Mouse (Mus musculus): ENCODE data around the gene Icosl. TPM values are rescaled to one million over a fixed set of nuclear protein-coding genes. Genes with fewer than 3 reads are reported as not detected.
"Not testable (repeated sequence)": the region's sequence is repeated elsewhere in the genome, so short reads cannot be mapped to it uniquely, and the experiment has no call there.

Icosl gene
- polyA plus RNA-seq, 1 experiment from 2014 or later = 4.9 TPM

DNA sequence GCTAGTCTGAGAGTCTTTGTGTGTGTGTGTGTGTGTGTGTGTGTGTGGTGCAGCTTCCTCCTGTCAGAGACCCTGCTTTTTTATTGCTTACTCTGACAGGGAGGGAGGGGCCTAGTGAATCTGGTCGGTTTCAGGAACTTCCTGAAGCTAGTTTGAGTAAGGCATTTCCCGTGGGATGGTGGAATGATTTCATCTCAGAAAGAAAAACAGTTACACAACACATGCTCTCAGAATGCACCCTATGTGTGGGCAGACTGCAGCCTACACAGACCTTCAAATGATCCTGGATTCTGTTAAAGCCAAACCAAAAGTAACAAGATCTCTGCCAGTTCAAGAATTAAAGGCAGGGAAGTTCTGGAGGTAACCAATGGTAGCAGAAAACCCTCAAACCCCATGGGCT is 46.1 kb downstream of the Icosl start:
- H3K9ac ChIP-seq (ENCODE audit: low read depth, low read length) = no peak overlapping the region
- H3K9me3 ChIP-seq (ENCODE audit: control insufficient read depth, low read length) = 0 out of 2 replicates have a peak, but pooled peaks cover 5% of the 10 kb centered on the region
- H3K4me2 ChIP-seq (ENCODE audit: low read depth, low read length) = no peak overlapping the region
- no peaks in the 10 kb centered on the region for H3K27me3 ChIP-seq (replicated peaks; ENCODE audit: control insufficient read depth, insufficient read depth, low read length)
- H3K27ac ChIP-seq (replicated peaks; ENCODE audit: low read depth, low read length) = no peak overlapping the region
- no peaks in the 10 kb centered on the region for H3K36me3 ChIP-seq (ENCODE audit: control insufficient read depth, insufficient read depth, low read length)
- 71% methylated on average over 2 of the region's 2 CpGs for WGBS
- no peak for ATAC-seq (ENCODE audit: low read depth)
- H3K4me3 ChIP-seq (ENCODE audit: low read depth, low read length) = no peak overlapping the region
- 0 out of 2 replicates have a peak, but pooled peaks cover 3% of the 10 kb centered on the region for H3K4me1 ChIP-seq (ENCODE audit: control insufficient read depth, insufficient read depth, low read length)
- DNase-seq (ENCODE audit: low spot score) = no peak

DNA sequence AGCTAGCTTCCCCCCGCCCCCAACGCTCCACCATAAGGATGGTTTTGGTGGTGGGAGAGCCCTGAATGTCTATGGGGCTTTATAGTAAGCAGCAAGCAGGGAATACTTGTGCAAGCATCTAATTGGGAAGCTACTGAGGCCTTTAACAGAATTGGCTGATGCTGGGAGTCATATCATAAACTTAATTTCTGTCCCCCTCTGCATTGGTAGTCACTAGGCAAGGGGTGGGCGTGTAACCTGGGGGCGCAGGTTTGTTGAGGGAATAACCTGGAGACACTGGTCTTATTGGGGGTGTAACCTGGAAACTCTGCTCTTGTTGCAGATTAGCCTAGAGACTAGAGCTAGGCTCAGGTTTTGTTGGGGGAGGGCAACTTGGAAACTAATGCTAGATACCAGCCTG is 50.3 kb downstream of the Icosl start:
- no peak overlapping the region for H3K4me3 ChIP-seq (ENCODE audit: low read depth, low read length)
- H3K27me3 ChIP-seq (replicated peaks; ENCODE audit: control insufficient read depth, insufficient read depth, low read length) = no peaks in the 10 kb centered on the region
- no peaks in the 10 kb centered on the region for H3K36me3 ChIP-seq (ENCODE audit: control insufficient read depth, insufficient read depth, low read length)
- 93% methylated on average over 4 of the region's 4 CpGs for WGBS
- no peak overlapping the region for H3K4me2 ChIP-seq (ENCODE audit: low read depth, low read length)
- H3K9ac ChIP-seq (ENCODE audit: low read depth, low read length) = no peak overlapping the region
- no peak overlapping the region for H3K27ac ChIP-seq (replicated peaks; ENCODE audit: low read depth, low read length)
- H3K4me1 ChIP-seq (ENCODE audit: control insufficient read depth, insufficient read depth, low read length) = 0 out of 2 replicates have a peak, but pooled peaks cover 3% of the 10 kb centered on the region
- no peaks in the 10 kb centered on the region for H3K9me3 ChIP-seq (ENCODE audit: control insufficient read depth, low read length)
- DNase-seq (ENCODE audit: low spot score) (no peak), ATAC-seq (ENCODE audit: low read depth) (no peak)

DNA sequence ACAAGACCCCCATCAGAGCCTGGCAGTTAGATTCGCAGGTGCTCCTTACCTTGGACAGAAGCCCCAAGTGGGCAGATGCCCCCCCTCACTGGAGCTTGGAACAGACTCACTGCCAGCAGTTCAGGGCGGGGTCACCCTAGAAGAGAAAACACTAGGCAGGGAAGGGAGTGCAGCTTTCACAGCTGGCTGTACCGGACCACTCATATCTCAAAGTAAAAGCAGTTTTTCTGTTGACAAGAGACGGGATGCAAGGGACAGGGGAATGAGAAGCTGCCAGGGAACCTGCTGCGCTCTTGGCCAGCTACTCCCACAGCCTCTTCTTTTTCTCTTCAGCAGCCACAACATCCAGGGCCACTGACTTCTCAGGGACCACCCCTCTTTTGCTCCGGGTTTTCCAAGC is 55.0 kb downstream of the Icosl start:
- H3K4me3 ChIP-seq (ENCODE audit: low read depth, low read length); H3K27ac ChIP-seq (replicated peaks; ENCODE audit: low read depth, low read length); H3K4me2 ChIP-seq (ENCODE audit: low read depth, low read length); H3K9ac ChIP-seq (ENCODE audit: low read depth, low read length); H3K36me3 ChIP-seq (ENCODE audit: control insufficient read depth, insufficient read depth, low read length); DNase-seq (ENCODE audit: low spot score); H3K4me1 ChIP-seq (ENCODE audit: control insufficient read depth, insufficient read depth, low read length); ATAC-seq (ENCODE audit: low read depth); H3K27me3 ChIP-seq (replicated peaks; ENCODE audit: control insufficient read depth, insufficient read depth, low read length); H3K9me3 ChIP-seq (ENCODE audit: control insufficient read depth, low read length): not testable (repeated sequence)
- 54% methylated on average over 6 of the region's 6 CpGs for WGBS

DNA sequence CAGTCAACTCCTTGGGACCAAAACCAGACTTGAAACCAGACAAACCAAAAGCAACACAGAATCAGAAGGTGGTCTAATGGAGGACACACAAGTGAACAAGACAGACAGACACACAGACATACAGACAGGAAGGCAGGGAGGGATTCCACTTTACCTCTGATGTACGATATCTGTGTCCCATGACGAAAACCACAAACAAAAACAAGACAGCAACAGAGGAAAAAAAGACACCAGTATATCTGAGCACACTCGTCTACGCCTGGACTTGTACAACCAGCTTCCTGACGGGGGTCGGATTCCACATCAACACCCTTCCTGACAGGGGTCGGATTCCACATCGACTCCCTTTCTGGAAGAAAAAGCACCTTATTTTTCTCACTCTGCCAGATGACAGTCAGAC is 56.0 kb downstream of the Icosl start:
- not testable (repeated sequence) for H3K27ac ChIP-seq (replicated peaks; ENCODE audit: low read depth, low read length); H3K4me3 ChIP-seq (ENCODE audit: low read depth, low read length); DNase-seq (ENCODE audit: low spot score); H3K9ac ChIP-seq (ENCODE audit: low read depth, low read length); H3K36me3 ChIP-seq (ENCODE audit: control insufficient read depth, insufficient read depth, low read length); H3K4me2 ChIP-seq (ENCODE audit: low read depth, low read length); H3K27me3 ChIP-seq (replicated peaks; ENCODE audit: control insufficient read depth, insufficient read depth, low read length); H3K9me3 ChIP-seq (ENCODE audit: control insufficient read depth, low read length); ATAC-seq (ENCODE audit: low read depth)
- 45% methylated on average over 8 of the region's 8 CpGs for WGBS
- H3K4me1 ChIP-seq (ENCODE audit: control insufficient read depth, insufficient read depth, low read length) = peaks cover 12% of the 10 kb centered on the region; the same call in 1 of the 2 replicates

DNA sequence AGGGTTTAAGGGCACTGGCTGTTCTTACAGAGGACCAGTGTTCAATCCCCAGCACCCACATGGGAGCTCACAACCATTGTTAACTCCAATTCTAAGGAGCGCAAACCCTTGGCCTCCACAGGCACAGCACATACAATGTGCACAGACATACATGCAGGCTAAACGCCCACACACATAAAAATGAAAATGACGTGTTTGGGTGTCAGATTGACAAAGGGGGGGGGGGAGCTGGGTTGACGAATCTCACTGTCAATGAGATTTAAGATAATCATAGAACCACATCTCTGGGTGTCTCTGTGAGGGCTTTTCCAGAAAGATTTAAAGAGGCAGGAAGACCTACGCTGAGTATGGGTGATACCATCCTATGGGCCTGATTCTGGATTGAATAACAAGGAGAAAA is 57.2 kb downstream of the Icosl start:
- H3K9me3 ChIP-seq (ENCODE audit: control insufficient read depth, low read length) = no peaks in the 10 kb centered on the region
- no peak overlapping the region for H3K27ac ChIP-seq (replicated peaks; ENCODE audit: low read depth, low read length)
- H3K27me3 ChIP-seq (replicated peaks; ENCODE audit: control insufficient read depth, insufficient read depth, low read length) = no peaks in the 10 kb centered on the region
- H3K4me3 ChIP-seq (ENCODE audit: low read depth, low read length) = no peak overlapping the region
- no peak overlapping the region for H3K4me2 ChIP-seq (ENCODE audit: low read depth, low read length)
- no peaks in the 10 kb centered on the region for H3K36me3 ChIP-seq (ENCODE audit: control insufficient read depth, insufficient read depth, low read length)
- H3K4me1 ChIP-seq (ENCODE audit: control insufficient read depth, insufficient read depth, low read length) = peaks cover 15% of the 10 kb centered on the region; the same call in 1 of the 2 replicates
- WGBS = 87% methylated on average over 5 of the region's 5 CpGs
- DNase-seq (ENCODE audit: low spot score) = no peak
- H3K9ac ChIP-seq (ENCODE audit: low read depth, low read length) = no peak overlapping the region
- no peak for ATAC-seq (ENCODE audit: low read depth)

DNA sequence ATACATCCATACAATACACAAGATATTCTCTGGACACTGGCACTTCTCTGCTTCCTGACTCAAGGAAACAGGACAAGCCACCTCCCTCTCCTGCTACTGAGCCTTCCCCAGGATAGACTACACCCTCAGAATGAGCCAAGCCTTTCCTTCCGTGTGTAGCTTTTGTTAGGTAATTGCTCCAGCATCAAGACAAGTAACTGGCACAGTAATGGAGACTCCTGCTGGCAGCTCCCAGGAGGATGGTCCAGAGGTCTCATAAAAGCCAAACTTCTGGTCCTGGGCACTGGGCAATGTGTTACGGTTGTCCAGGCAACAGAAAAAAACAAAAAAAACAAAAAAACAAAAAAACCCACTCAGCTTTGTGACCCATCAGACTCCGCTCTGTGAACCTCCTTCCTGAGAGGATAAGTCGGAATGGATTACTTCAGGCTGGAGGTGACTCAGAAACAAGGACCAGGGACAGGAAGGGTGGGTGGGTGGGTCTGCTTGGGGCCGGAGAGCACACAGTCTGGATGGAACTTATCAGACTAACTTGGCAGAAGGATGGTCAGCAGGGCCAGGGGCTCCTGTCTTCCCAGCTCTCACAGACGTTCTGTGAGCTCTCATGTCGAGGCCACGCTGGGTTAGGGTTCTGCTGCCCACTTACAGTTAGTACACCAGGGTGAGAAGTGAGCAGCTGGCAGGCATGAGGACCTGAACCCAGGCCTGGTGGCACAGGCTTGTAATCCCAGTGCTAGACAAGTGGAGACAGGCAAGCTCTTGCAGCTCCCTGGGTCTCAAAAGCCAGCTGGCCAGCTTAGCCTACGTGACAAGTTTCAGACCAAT is 58.2 kb downstream of the Icosl start:
- Histone ChIP-seq H3K27ac (replicated peaks; ENCODE audit: low read depth, low read length) (no peak overlapping the region), H3K36me3 (ENCODE audit: control insufficient read depth, insufficient read depth, low read length) (no peaks in the 10 kb centered on the region), H3K9ac (ENCODE audit: low read depth, low read length) (no peak overlapping the region), H3K4me3 (ENCODE audit: low read depth, low read length) (no peak overlapping the region), H3K4me2 (ENCODE audit: low read depth, low read length) (no peak overlapping the region), H3K27me3 (replicated peaks; ENCODE audit: control insufficient read depth, insufficient read depth, low read length) (no peaks in the 10 kb centered on the region), H3K9me3 (ENCODE audit: control insufficient read depth, low read length) (no peaks in the 10 kb centered on the region), H3K4me1 (ENCODE audit: control insufficient read depth, insufficient read depth, low read length) (peaks cover 15% of the 10 kb centered on the region; the same call in 1 of the 2 replicates)
- WGBS = 65% methylated on average over 9 of the region's 9 CpGs
- ATAC-seq (ENCODE audit: low read depth) = no peak
- DNase-seq (ENCODE audit: low spot score) = no peak

DNA sequence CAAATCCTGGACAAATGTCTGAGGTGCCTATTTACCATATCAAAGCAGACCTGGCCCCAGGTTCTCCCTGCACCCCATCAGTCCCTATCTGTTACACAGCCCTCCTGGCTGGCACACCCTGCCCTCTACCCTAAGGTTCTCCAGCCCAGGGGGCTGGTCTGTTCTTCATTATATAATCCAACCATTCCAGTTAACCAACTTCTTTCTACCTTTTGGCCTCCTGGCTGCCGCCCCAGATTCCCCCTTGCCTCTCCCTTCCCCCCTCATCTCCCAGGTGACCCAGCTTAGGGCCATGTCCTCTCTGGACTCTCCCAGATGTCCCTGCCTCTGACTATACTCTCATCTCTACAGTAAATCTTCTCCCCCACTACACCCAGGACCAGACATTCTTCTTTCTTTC is 58.8 kb downstream of the Icosl start:
- H3K36me3 ChIP-seq (ENCODE audit: control insufficient read depth, insufficient read depth, low read length) = no peaks in the 10 kb centered on the region
- no peaks in the 10 kb centered on the region for H3K27me3 ChIP-seq (replicated peaks; ENCODE audit: control insufficient read depth, insufficient read depth, low read length)
- peaks cover 15% of the 10 kb centered on the region; the same call in 1 of the 2 replicates for H3K4me1 ChIP-seq (ENCODE audit: control insufficient read depth, insufficient read depth, low read length)
- H3K9ac ChIP-seq (ENCODE audit: low read depth, low read length) = no peak overlapping the region
- H3K4me3 ChIP-seq (ENCODE audit: low read depth, low read length) = no peak overlapping the region
- ATAC-seq (ENCODE audit: low read depth) (no peak), DNase-seq (ENCODE audit: low spot score) (no peak)
- H3K4me2 ChIP-seq (ENCODE audit: low read depth, low read length) = no peak overlapping the region
- H3K9me3 ChIP-seq (ENCODE audit: control insufficient read depth, low read length) = no peaks in the 10 kb centered on the region
- WGBS = 33% methylated on average over 1 of the region's 1 CpGs
- H3K27ac ChIP-seq (replicated peaks; ENCODE audit: low read depth, low read length) = no peak overlapping the region

DNA sequence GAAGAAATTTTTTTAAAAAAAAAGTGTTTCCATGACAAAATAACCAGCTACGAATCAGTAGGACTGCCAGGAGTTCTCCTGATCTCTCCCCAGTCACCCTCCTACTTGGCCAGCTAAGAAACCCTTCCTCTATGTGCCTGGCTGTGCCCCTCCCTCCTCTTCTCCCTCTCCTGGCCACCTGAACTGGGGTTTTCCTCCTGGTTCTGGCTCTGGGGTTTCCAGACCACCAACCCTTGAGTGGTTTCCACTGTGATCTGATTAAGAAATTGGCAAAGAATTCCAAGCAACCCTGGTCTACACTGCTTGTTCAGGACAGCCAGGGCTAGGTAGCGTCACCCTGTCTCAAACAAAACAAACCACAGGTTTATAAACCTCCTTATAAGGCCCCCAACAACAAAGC is 59.5 kb downstream of the Icosl start:
- ATAC-seq (ENCODE audit: low read depth) (no peak), DNase-seq (ENCODE audit: low spot score) (no peak)
- Histone ChIP-seq H3K4me3 (ENCODE audit: low read depth, low read length) (no peak overlapping the region), H3K4me1 (ENCODE audit: control insufficient read depth, insufficient read depth, low read length) (peaks cover 15% of the 10 kb centered on the region; the same call in 1 of the 2 replicates), H3K36me3 (ENCODE audit: control insufficient read depth, insufficient read depth, low read length) (no peaks in the 10 kb centered on the region), H3K9me3 (ENCODE audit: control insufficient read depth, low read length) (no peaks in the 10 kb centered on the region), H3K27ac (replicated peaks; ENCODE audit: low read depth, low read length) (no peak overlapping the region), H3K4me2 (ENCODE audit: low read depth, low read length) (no peak overlapping the region), H3K27me3 (replicated peaks; ENCODE audit: control insufficient read depth, insufficient read depth, low read length) (no peaks in the 10 kb centered on the region), H3K9ac (ENCODE audit: low read depth, low read length) (no peak overlapping the region)
- WGBS = 68% methylated on average over 2 of the region's 2 CpGs

DNA sequence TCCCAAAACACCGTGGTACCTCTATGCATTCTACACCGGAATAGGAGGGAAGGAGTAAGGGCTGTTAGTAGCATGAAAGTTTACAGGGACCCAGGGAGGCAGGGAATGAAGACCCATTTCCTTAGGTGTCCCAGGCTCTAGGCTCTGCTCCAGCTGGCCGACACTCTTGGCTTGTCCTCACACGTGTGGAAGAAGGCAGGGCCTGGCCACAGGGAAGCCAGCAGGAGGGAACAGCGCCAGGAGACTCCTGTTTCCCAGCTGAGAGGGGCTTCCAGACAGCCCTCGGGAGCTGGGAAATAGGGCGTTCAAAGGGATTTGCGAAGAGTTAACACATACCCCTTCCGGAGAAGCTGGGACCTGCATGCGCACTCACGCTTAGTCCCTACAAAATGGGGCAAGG is 60.3 kb downstream of the Icosl start:
- H3K9me3 ChIP-seq (ENCODE audit: control insufficient read depth, low read length) = no peaks in the 10 kb centered on the region
- H3K27me3 ChIP-seq (replicated peaks; ENCODE audit: control insufficient read depth, insufficient read depth, low read length) = no peaks in the 10 kb centered on the region
- no peak overlapping the region for H3K27ac ChIP-seq (replicated peaks; ENCODE audit: low read depth, low read length)
- H3K4me2 ChIP-seq (ENCODE audit: low read depth, low read length) = no peak overlapping the region
- no peak overlapping the region for H3K4me3 ChIP-seq (ENCODE audit: low read depth, low read length)
- H3K36me3 ChIP-seq (ENCODE audit: control insufficient read depth, insufficient read depth, low read length) = no peaks in the 10 kb centered on the region
- 38% methylated on average over 11 of the region's 11 CpGs for WGBS
- DNase-seq (ENCODE audit: low spot score) (peak; percentile 59), ATAC-seq (ENCODE audit: low read depth) (no peak)
- H3K4me1 ChIP-seq (ENCODE audit: control insufficient read depth, insufficient read depth, low read length) = peaks cover 18% of the 10 kb centered on the region; the same call in 1 of the 2 replicates
- H3K9ac ChIP-seq (ENCODE audit: low read depth, low read length) = no peak overlapping the region
